Mouse (Mus musculus): ENCODE measurements around the gene Olfr763. TPM values are rescaled to one million over a fixed set of nuclear protein-coding genes. Genes with fewer than 3 reads are reported as not detected.
"Not testable (repeated sequence)": the region's sequence is repeated elsewhere in the genome, so short reads cannot be mapped to it uniquely, and the experiment has no call there.

The Olfr763 gene
- total RNA-seq (2015) (not detected in 2 replicates), total RNA-seq (2017) (not detected in 2 replicates)

GRCm38 (mm10) chr10:129010288-129010841, at the start of gene Olfr763:
Olfr763 (plus strand) TSS chr10:129010791.
- ATAC-seq (replicated peaks; ENCODE audit: poor library complexity): no peak

GRCm38 (mm10) chr10:128964961-128965360, 45.6 kb upstream of the Olfr763 start:
- ATAC-seq (replicated peaks; ENCODE audit: poor library complexity): no peak

DNA sequence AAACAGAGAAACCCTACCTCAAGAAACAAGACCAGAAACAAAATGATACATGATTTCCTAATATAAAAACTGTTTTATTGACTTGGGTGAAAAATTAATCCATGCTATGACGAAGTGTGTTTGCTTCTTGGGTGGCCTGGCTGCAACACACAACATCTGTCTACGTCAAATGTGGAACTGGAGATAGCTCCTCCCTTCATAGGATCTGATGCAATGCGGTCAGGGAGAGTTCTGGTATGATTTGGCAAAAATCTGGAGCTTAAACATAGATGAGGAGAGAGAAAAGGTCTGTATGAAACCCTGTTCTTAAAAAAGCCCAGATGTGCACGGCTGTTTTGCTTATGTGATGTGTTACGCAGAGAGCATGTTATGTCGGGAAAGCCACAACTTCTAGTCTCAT, 44.7 kb upstream of the Olfr763 start:
- ATAC-seq (replicated peaks; ENCODE audit: poor library complexity): peak; percentile 95

DNA sequence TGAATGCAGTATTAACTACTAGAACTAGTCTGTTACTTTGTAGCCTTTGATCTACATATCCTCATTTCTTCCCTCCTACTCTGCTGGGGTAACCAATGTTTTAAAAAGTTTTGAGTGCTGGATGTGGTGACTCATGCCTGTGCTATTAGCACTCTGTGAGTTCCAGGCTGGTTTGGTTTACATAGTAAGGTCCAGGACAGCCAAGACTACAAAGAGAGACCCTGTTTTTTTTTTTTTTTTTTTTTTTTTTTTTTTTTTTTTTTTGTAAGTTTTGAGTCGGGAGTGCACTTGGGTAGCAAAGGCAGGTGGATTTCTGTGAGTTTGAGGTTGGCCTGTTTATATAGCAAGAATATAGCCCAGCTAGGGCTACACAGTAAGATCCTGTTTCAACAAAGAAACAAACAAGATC, 42.2 kb upstream of the Olfr763 start:
- no peak for ATAC-seq (replicated peaks; ENCODE audit: poor library complexity)

- ATAC-seq (replicated peaks; ENCODE audit: poor library complexity): no peak
These were observed 39.8 kb upstream of the Olfr763 start for GRCm38 (mm10) chr10:128970740-128971250.

GRCm38 (mm10) chr10:128972841-128973240, 37.8 kb upstream of the Olfr763 start:
- no peak for ATAC-seq (replicated peaks; ENCODE audit: poor library complexity)

DNA sequence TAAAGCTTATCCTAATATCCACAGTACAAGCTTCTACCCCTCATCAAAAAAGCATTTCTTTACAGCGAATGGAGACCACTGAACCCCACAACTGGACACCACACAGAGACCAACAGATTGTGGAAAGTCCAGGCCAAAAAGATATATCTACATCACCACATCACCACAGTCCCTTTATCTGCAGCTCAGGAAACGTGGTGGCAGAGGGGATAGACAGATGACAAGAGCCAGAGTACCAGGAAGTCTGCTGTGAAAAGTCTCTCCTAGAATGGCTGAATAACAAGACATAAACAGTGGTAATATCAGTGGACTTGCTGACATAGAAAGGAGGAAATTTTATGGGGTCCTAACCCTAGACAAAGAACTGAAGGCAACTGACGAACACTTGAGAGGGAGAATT, 34.2 kb upstream of the Olfr763 start:
- ATAC-seq (replicated peaks; ENCODE audit: poor library complexity): no peak

DNA sequence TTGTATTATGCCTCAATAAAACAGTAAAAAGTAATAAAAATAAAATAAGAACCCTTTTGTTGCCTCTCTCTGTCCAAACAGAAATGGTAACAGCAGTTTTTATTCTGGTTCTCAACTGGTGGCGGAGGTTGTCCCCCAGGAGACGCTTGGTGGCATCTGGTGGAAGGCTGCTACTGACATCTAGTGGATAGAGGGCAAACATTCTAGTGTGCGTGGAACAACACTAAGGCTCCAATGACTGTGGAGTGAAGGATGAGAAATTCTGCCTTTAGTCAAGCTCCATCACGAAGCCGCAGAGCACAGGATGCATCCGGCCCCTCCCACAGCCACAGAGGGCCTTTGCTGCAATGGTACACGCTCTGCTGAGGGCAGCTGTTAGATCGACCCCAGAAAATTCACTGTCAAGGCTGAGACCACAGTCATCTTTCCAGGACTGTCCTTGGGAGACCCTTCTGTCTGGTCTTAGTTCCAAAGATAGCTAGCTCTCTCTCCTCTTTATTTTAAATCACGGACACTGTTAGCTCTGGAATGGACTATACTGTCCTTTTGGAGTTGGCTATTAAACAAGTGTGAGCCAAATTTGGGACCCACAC, 33.0 kb upstream of the Olfr763 start:
- ATAC-seq (replicated peaks; ENCODE audit: poor library complexity): peak; percentile 98

DNA sequence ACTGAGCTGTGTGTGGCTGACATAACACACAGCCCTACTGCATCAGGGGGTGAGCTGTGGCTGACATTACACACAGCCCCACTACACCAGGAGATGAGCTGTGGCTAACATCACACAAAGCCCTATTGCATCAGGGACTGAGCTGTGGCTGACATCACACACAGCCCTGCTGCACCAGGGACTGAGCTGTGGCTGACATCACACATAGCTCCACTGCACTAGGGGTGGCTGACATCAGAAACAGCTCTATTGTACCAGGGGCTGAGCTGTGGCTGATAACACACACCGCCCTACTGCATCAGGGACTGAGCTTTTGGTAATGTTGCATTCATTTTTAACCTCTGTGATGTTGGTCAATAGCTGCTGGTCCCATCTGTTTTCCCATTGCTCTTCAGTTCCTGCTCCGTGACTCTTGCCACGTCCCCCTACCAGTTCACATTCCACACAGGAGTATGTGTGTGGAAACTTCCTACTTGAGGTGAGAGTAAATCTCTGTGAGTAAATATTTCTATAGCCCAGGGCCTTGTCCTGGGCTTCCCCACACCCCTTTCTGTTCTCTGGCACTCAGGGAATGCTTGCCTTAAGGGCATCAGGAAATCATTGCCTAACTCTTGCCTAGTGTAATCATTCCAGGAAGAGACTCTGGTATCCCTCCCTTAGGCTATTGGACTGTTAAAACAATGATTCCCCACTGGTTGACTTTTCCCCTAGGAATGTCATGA, 29.8 kb upstream of the Olfr763 start:
- ATAC-seq (replicated peaks; ENCODE audit: poor library complexity): no peak; the same call in 1 of the 2 replicates

GRCm38 (mm10) chr10:128989131-128989530, 21.5 kb upstream of the Olfr763 start, which contains the start of gene Olfr9:
Olfr9 (plus strand) TSS chr10:128989431.
- not testable (repeated sequence) for ATAC-seq (replicated peaks; ENCODE audit: poor library complexity)

DNA sequence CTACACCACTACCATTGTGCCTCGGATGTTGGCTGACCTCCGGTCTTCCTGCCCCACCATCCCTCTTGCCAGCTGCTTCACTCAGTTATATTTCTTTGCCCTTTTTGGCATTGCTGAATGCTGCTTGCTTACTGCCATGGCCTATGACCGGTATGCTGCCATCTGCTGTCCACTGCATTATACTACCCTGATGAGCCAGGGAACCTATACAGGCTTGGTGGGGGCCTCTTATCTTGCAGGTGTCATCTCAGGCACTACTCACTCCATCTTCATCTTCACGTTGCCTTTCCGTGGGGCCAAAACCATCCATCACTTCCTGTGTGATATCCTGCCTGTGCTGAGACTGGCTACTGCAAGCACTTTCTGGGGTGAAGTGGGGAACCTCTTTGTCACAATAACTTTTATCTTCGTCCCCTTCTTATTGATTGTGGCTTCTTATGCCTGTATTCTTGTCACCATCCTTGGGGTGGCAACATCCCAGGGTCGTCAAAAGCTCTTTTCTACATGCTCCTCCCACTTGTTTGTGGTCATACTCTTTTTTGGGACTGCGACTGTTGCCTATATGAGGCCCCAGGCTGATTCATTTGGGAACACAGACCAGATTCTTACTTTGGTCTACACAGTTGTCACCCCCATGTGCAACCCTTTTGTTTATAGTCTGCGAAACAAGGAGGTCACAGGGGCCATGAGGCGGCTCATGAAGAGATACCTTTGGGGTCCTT, 20.3 kb upstream of the Olfr763 start:
- ATAC-seq (replicated peaks; ENCODE audit: poor library complexity): peak; percentile 92

DNA sequence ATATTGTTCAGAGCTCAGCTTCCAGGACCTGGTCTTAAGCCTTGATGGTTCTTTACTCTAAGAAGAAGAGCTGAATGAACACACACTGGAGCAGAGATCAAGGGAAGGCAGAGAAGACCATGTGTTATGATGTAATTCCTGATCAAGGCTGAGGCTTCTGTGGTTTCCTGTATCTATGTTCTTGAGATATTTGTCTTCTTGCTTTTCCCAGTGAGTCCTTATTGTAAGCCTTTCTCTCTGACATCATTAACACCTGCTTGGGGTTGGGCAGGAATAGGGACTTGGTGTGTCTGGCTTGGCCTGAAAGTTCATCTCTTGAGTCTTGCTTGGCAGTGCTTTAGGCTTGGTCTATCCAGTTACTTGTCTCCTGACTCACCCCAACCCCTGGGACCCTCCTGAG, 19.6 kb upstream of the Olfr763 start:
- peak; percentile 56 for ATAC-seq (replicated peaks; ENCODE audit: poor library complexity)

DNA sequence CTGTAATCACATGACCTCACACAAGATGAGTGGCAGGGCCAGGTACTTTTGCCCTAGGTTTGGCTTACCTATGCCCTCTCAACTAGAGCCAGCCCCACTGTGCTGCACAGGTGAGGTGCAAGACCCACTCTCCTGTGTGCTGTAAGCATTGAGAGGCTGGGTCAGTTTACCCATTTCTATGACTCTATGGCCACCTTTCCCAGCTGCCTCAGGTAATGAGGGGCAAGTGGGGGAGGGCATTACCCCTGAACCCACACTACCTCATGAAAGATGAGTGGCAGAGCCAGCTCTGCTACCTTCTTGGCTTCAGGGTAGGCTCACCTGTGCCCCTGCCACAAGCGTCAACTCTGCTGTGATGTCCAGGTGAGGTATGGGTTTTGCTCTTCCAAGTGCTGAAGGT, 14.8 kb upstream of the Olfr763 start:
- no peak for ATAC-seq (replicated peaks; ENCODE audit: poor library complexity)

- ATAC-seq (replicated peaks; ENCODE audit: poor library complexity): no peak
These were observed 14.0 kb upstream of the Olfr763 start for GRCm38 (mm10) chr10:128996523-128997040.

- no peak for ATAC-seq (replicated peaks; ENCODE audit: poor library complexity)
These were observed 6.3 kb upstream of the Olfr763 start for GRCm38 (mm10) chr10:129004032-129004920.

GRCm38 (mm10) chr10:129011511-129011910, 920 bp downstream of the Olfr763 start:
- ATAC-seq (replicated peaks; ENCODE audit: poor library complexity): peak; percentile 95

DNA sequence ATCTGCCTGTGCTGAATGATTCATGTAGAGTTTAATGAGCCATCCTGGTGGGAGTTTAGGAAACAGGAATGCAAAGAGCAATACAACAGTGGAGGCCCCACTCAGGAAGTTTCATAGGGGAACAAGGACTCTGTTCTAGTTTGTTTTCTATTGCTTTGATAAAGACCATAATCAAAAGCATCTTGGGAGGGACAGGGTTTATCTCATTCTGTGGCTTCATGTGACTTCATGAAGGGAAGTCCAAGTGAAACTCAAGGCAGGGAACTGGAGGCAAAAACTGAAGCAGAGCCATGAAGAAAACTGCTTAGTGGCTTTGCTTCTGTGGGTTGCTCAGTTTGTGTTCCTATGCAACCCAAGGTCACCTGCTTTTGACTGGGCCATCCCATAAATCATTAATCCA, 3.9 kb downstream of the Olfr763 start:
- no peak for ATAC-seq (replicated peaks; ENCODE audit: poor library complexity)

- no peak for ATAC-seq (replicated peaks; ENCODE audit: poor library complexity)
These were observed 12.7 kb downstream of the Olfr763 start for GRCm38 (mm10) chr10:129023319-129023718.

DNA sequence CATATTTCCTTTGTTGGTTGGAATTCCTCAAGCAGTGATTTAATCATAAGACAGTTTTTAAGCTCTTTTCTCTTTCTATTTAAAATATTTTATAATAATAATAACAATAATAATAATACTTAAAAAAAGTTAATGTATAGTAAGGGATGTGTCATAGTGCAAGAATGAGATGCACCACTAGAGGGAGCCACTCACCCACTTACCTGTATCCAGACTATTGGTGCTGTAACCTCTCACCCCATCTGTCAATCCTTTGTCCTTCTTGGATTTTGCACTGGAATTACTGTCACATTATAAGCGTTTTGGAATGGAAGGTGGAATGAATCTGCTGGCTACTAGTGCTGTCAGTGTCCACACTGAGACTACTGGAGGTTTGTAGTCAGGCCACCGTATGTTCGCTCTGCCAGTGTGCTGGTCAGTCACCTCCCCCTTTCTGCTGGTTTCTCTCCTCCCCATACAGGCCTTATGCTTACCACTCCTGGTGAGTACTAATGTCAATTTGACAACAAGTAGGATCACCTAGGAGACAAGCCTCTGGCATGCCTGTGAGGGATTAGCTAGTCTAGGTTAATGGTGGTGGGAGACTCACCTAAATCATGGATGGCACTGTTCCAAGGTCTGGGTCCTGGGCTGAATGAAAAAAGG, 15.5 kb downstream of the Olfr763 start:
- peak; percentile 91 for ATAC-seq (replicated peaks; ENCODE audit: poor library complexity)

DNA sequence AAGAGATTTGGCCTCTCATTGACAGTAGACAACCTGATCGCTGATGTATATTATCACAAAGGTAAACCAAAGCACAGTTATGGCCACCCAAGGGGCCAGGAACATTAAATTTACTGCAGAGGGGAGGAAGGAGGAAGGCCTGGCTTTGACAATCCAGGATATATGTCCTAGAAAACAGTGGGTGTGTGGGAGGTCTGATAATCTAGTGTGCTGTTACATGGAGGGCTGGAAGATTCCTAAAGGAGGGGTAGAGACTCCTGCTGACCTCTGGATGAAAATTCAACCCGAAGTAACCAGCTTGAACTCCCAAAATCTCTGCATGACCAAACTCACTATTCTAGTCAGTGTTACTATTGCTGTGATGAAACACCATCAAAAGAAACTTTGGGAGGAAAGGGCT, 17.8 kb downstream of the Olfr763 start:
- ATAC-seq (replicated peaks; ENCODE audit: poor library complexity): no peak
